Mouse (Mus musculus) frontal cortex, adult 2 months (tissue): Measurements from ENCODE around the gene Rere. TPM values are rescaled to one million over a fixed set of nuclear protein-coding genes. Genes with fewer than 3 reads are reported as not detected.

Experiments used
- DNase-seq, 2 experiments: peaks; one replicate each; pipeline ENCODE4 v3.0.0; 2022; ENCODE audit warnings: low spot score in 1 of 2; ENCODE audit errors: extremely low spot score in 1 of 2
- polyA plus RNA-seq: library from polyadenylated mRNA; depleted of rRNA; stranded (reverse); fragments of >200 nt; gene quantifications from 2 replicates; pipeline ENCODE4 v1.2.3, GENCODE M21; 2012; rRNA removed

Rere gene
- polyA plus RNA-seq, result 64.4 and 66.1 TPM in 2 replicates

GRCm38 (mm10) chr4:150281018-150281761 lies at the start of gene Rere:
TSS of gene Rere (plus strand) at chr4:150281646.
- peak; percentile 93 to 99 for DNase-seq

GRCm38 (mm10) chr4:150231871-150232270 lies 49.6 kb upstream of the Rere start:
- DNase-seq, result no peak

DNA sequence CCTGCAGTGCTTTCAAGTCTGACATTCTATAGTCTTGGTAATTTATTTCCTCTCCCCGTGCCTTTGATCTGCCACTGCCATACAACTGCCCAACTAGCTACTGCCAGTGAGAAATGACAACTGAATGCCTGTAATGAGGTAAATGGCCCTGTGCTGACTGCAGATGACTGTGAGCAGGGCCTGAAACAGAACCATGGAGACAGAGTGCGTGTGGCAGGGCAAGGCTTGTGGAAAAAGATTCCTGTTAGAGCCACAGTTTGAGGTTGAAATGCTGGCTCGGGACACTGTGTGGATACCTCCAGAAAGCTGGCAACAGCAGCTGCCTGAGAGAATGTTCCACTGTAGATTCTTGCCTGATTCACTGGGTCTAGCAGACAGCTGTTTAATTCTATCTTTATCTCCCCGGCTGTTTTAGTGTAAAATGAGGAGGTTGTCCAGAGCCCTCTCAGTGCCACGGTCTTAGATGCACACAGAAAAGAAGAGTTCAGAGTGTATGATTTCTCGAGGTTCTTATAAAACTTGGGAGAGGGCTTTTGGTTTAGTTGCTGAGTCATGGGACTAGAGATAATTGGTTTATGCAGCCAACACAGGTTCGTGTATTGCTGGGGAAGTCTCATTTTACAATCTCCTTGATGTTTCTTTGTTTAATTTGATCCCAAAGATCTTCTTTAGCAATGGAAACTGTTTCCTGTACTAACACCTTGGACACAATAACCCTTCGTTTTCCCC lies 46.7 kb upstream of the Rere start:
- DNase-seq, result no peak

DNA sequence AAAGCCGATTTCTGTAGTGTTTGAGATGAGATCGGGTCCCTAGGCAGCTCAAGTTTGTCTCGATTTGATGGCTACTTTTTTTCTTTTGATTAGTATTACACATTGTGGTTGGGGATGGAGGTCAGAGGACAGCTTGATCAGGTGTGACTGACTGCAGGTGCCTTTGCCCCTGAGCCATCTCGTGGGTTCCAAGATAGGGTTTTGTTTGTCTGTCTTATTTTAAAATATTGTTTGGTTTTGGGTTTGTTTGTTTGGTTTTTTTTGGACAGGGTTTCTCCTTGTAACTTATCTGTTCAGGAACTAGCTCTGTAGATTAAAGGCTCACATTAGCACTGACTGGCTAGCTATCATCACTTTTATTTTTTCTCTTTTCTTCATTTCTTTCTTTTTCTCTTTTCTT lies 45.9 kb upstream of the Rere start:
- no peak for DNase-seq

GRCm38 (mm10) chr4:150236031-150236430 lies 45.4 kb upstream of the Rere start:
- DNase-seq, result no peak

GRCm38 (mm10) chr4:150236521-150237481 lies 44.6 kb upstream of the Rere start, which contains the start of gene Eno1:
TSS of gene Eno1 (plus strand) at chr4:150236721.
- peak; percentile 87 to 98 for DNase-seq

GRCm38 (mm10) chr4:150237636-150238361 lies 43.6 kb upstream of the Rere start:
- DNase-seq, result no peak

DNA sequence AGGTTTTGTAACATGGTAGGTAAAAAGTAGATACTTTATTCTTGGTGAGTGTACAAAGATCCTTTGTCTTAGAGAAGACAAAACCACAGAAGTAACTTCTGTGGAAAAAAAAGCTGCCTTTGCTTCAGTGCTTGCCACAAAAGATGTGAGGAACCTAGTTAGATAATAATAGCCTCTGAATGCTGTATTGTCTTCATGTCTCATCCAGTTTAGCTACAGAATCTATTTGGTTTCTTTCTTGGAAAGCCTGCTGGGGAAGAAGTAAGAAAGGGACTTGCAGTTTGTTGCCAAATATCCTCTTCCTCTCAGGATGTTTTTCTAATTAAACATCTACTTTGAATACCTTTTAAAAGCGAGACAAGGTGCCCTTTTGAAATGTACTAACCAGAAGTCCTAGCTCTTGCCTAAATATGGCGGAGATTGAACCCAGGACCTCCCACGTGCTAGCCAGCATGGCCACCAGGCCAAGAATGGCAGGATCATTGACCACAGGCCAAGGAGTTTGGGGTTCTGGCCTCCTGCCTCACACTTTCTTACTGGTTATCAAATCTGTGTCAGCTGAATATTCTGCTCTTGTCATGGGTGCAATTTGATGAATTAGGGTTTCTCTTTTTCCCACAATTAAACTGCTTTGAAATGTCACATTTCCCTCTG lies 42.9 kb upstream of the Rere start:
- DNase-seq, result no peak

- no peak for DNase-seq
Observed at GRCm38 (mm10) chr4:150239087-150239480, 42.4 kb upstream of the Rere start.

GRCm38 (mm10) chr4:150239503-150239902 lies 41.9 kb upstream of the Rere start:
- DNase-seq, result no peak

DNA sequence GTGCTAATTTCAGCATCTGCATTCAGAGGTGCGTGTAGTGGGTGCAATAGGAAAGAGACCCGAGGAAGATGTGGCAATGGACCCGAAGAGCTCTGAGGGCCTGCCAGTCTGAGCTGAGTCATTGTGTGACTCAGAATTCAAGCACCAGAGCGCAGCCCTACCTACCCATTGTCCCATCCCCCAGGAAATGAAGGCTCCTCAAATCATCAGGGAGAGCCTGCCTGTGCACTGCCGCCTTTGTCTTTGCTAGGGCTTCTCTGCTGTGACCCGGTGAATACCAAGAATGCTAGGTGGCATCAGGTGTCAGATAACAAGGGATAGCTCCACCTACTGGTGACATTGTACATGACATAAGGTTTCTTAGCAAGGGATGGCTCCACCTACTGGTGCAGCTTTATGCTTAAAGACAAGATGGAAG lies 41.5 kb upstream of the Rere start:
- peak in 1 of 2 experiments; percentile 95 for DNase-seq

DNA sequence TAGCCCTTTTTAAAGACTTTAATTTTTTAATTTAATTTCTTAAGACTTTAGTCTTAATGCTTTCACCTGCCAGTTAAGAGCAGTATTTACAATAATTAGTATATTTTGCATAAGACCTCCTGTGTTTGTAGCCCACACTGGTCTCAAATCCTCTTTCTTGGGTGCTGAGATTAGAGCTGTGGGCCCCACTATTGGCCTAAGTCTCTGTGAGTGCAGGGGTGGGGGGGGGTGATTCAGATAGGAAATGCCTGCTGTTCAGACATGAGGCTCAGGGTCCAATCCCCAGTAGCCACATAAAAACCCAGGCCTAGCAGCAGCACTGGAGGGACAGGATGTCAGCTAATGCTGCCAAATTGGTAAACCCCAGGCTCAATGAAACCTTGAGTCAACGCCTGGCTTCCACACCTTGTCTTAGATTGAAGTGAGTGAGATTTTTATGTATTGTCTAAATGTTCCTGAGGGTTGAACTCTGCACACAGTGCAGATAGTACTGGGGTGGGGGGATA lies 41.0 kb upstream of the Rere start:
- DNase-seq, result no peak

DNA sequence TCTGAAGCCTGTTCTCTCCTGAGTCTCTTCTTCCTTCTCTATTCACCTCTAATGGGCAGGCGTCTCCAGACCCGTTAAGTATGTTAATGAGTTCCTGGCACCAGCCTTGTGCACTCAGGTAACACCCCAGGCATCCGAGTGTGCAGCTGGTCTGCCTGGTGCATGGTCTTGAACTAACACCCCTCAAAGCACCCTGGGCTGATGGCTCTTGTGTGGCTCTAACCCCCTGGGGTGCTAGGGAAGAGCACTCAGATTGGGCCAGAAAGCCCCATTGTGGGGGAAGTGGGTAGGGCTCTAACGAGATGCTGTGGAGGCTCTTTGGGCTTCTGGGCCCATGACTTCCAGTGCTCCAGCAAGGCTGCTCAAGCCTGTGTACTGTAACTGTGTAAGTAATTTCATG lies 39.7 kb upstream of the Rere start:
- no peak for DNase-seq

GRCm38 (mm10) chr4:150242745-150243144 lies 38.7 kb upstream of the Rere start:
- DNase-seq, result no peak

- DNase-seq, result no peak
Observed at GRCm38 (mm10) chr4:150245876-150246275, 35.6 kb upstream of the Rere start.

- DNase-seq, result peak in 1 of 2 experiments; percentile 85
Observed at GRCm38 (mm10) chr4:150248009-150248408, 33.4 kb upstream of the Rere start.

GRCm38 (mm10) chr4:150248917-150249316 lies 32.5 kb upstream of the Rere start:
- no peak for DNase-seq

DNA sequence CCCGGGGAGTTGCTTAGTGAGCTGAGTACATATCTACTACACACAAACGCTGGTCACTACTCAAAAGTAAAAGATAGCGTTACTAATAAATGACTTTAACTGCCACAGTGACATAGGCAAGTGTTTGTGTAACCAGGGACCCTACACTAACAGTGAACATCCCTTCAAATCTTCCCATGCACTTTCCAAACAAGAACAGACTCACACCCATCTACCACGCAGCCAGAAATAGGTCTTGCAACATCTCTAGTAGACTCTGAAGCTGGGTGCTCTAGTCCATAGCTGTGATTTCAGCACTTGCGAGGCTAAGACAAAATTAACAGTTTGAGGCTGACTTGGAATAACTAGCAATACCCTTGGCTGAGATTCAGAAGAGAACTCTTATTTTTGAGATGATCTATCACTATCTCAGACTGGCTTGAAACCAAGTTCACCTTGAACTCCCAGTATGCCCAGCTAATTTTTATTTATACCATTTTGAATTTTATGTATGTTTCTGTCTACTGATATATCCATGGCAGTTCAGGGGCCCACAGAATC lies 31.6 kb upstream of the Rere start:
- DNase-seq, result no peak
